Mouse (Mus musculus) right cerebral cortex, postnatal 10 days (tissue): ENCODE results near the gene Ppp1r9a.

Experiments
- DNase-seq, 2 experiments: peaks; one replicate each; pipeline ENCODE4 v3.0.0; 2021; ENCODE audit warnings: low spot score in 2 of 2

Gene Ppp1r9a

GRCm38 (mm10) chr6:5199376-5199905 lies 296.7 kb downstream of the Ppp1r9a start:
- DNase-seq = no peak

- no peak for DNase-seq
These were observed 297.2 kb downstream of the Ppp1r9a start for GRCm38 (mm10) chr6:5199916-5200315.

- no peak for DNase-seq
These were observed 305.1 kb downstream of the Ppp1r9a start for GRCm38 (mm10) chr6:5207817-5208216.
